Mouse (Mus musculus): Measurements from ENCODE around the gene Mtg2. TPM values are rescaled to one million over a fixed set of nuclear protein-coding genes. Genes with fewer than 3 reads are reported as not detected.

Gene Mtg2
- 10 to 100 TPM; 15.7 to 16.3 TPM for total RNA-seq (2021)
- long read RNA-seq, experiment 1, partial matches to known transcripts, result 2 of 22 reads
- long read RNA-seq, experiment 1, other reads (novel, unspliced or antisense), result 19 of 22 reads
- long read RNA-seq, experiment 2, partial matches to known transcripts, result 2 of 23 reads
- long read RNA-seq, experiment 2, other reads (novel, unspliced or antisense), result 18 of 23 reads

DNA sequence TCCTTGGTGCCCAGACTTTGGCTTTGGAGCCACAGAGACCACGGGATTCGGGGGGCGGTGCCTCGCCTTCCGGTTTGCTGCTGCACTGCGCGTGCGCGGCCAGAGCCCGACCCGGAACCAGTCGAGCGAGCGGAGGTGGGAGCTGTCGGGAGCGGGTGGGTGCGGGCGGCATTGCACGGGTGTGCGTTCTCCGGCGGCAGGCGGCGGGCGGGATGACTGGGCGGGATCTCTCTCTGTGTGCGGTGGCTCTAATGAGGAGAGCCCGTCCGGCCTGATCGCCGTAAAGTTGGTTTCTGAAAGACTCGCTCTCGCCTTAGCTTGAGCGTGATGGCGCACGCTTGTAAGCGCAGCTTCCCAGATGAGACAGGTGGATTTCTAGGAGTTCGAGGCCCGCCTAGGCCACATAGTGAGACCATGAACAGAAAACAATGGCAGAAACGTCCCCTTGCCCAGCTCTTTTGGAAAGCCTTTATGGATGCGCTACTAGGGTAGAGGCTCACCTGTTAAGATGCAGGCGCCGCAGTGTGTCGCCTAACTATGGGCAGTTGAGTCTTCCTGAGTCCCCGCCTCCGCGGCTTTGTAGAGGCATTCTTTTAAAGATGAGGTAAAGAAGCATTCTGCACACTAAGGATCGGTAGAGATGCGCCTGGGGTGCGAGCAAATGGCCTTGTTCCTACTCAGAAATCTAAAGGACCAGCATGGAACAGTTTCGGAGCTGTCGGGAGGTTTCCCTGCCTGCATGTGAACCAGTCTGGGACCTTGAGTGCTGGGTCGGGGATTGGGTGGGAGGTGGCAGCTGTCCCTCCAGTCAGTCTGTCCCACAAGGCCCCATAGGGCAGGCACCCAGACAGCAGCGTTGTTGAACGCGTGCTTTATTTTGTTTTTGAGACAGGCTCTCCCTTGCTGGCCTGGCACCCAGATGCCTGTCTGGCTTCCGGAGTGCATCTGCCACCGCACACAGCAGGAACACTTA, at the start of gene Mtg2:
Gene Mtg2 (plus strand): TSS at position 108 of the 973 bp plus-strand sequence.
- DNase-seq (ENCODE audit: low spot score in 2 of 2), result peak; percentile 96 to 97

DNA sequence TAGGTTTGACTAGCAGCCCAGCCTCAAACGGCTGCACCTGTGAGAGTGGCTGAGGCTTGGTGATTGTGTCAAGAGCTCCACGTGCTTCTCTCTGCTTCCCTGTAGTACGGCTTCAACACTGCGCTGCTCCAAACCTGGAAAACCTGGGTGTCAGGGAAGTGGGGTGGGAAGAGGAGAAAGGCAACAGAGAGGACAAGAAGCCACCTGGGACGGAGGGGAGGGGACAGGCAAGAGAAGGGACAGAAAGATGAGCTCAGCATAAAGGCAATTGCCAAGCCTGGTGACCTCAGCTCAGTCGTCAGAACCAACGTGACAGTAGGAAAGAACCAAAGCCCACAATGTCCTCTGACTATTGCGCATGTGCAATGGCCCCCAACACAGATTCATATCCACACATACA, 49.5 kb upstream of the Mtg2 start:
- no peak for DNase-seq (ENCODE audit: low spot score in 2 of 2)

DNA sequence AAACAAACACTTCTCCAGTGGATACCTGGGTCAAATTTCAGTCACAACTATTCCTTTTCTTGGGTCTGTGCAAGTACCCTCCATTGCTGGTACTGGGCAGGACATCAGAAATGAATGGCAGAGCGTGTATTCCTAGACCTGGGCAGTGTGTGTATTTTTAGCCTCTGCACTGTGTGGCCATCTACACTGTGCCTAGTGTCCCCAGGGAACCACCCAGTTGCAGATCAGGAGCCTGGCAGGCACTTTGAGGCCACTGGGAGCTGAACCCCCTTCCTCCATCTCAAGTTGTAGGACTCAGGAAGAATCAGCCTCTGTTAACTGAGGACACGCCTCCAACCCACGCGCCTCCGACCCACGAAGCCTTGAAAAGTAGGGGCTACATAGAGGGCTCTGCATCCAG, 47.6 kb upstream of the Mtg2 start:
- DNase-seq (ENCODE audit: low spot score in 2 of 2), result no peak

DNA sequence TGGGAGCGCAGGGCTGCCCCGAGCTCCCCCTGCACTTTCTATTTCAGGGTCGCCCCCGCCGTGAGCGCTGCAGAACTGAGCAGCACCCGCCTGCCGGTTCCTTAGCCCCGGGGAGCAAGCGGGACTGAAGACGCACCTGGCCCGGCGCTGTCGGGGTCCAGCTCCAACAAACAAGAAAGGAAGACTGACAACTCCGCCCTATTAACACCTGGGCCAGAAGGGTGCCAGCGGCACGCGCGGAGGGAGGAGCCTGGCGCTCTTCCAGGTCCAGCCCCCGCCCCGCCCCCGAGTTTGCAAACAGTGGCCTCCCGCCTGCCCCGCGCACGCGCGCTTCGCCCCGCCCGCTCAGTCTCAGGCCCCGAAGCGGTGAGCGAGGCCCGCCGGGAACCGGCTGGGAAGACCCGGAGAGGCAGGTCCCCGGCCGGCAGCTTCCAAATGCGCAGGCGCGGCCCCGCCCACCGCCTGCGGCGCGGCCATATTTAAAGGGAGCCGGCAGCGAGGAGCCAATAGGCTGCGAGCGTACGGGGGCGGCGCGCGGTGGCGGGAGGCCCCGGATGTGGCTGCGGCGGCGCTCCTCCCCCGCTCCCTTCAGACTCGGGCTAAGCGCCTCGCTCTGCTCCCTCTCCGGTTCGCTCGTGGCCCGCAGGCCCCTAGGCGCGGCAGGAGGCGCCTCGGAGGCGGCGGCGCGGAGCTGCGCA, 45.8 kb upstream of the Mtg2 start, which contains the start of gene Lsm14b:
Gene Lsm14b (plus strand): TSS at position 587 of the 698 bp plus-strand sequence.
- peak; percentile 98 to 99 for DNase-seq (ENCODE audit: low spot score in 2 of 2)

DNA sequence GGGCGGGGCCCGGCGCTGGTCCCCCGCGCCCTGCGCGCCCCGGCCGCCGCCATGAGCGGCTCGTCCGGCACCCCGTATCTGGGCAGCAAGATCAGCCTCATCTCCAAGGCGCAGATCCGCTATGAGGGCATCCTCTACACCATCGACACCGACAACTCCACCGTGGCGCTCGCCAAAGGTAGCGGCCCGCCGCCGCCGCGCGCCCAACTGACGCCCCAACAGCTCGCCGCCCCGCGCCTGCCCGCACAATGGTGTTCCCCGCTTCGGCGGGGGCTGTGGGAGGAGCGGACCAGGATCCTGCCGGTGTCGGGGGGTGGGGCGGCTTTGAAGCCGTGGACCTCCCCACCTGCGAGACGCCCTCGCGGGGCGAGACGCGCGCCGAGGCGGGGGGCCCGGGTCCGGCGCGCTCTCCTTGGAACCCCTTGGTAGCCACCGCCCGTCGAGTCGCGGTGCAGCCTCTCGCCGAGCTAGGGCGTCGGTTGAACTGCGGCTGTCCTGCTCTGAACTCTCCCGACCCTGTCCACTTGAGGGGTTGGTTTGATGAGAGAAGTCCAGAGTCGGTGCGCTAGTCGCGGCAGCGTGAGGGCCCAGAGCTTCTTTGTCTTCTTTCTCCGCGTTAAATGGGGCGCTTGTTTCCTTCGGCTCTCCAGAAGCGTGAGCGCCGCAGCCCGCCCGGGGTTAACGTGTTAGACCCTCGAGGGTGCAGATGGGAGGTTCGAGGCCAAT, 45.1 kb upstream of the Mtg2 start:
- peak in 1 of 2 experiments; percentile 49 for DNase-seq (ENCODE audit: low spot score in 2 of 2)

DNA sequence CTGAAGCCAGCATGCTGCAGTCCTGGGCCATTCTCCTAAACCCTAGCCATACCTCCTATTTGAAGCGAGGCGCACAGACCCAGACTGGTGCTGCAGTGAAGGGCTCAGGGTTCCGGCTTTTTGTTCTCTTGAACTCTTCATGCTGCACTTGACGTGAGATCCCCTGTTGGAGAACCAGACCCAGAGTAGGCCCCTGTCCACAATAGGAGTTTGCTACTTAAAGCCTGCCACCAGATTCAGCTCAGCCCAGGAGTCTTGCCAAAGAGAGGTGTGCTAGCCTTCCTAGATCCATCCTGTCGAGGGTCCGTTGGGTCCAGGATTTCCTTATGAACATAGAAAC, 44.6 kb upstream of the Mtg2 start:
- no peak for DNase-seq (ENCODE audit: low spot score in 2 of 2)

DNA sequence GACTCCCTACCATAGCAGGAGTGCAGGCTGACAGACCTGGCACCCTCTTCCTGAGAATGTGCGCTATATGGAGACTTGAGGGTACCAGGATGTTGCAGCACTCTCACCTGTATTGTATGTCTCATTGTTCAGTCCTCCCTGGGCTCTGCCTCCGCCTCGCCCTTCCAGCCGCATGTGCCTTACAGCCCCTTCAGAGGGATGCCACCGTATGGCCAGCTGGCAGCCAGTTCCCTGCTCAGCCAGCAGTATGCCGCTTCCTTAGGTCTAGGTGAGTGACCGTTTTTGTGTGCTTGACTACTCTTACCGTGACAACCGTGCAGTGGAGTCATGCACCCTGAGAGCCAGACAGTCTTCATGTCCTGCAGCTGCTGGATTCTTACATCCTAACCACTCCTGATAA, 42.6 kb upstream of the Mtg2 start:
- DNase-seq (ENCODE audit: low spot score in 2 of 2), result no peak

DNA sequence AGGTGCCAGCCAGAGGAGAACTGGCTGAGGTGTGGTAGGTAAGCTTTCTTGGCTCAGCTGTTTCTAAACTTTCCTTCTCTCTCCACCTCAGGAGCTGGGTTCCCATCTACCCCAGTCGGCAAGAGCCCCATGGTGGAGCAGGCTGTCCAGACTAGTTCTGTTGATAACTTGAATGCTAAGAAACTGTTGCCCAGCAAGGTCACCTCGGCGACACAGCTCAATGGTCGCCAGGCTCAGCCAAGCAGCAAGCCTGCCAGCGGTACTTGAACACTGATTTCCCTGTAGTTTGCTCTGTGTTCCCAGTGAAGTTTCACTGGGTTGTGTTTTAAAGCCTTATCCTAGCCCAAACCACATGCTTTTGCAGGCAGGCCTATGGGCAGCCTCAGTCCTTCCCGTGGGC, 39.1 kb upstream of the Mtg2 start:
- no peak for DNase-seq (ENCODE audit: low spot score in 2 of 2)

DNA sequence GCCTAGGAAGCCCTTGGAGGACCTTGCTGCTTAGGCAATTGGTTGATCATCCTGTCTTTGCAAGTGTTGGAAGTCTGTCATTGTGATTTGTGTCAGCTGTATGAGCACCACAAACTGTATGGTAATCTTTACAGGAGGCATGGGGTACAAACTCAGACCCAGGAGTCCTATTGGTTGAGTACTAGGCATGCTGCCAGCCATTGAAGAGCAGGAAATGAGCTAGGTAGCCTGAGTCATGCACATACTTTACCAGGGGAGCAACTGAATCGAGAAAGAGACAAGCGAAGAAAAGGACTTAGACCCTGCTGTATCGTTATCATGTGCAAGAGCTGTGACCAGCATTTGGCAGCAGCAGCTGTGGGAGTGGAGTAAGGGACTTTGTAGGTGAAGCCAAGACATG, 37.5 kb upstream of the Mtg2 start:
- no peak for DNase-seq (ENCODE audit: low spot score in 2 of 2)

DNA sequence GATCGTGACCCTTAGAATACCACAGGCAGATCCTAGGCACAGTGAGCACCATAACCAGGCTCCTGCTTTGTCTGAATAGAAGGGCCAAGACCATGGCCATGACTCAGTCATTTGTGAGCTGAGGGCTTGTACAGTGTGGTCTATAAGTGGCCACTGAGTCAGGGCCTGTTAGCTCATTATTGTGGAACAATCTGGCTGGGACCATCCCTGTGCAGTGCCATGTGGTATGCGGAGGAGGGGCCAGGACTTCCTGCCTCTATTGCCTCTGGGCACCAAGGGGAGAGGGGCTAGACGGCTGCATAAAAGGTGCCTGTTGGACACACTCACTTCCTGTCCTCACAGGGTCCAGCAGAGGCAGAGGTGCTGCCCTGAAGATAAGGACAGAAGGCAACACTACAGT, 36.4 kb upstream of the Mtg2 start:
- no peak for DNase-seq (ENCODE audit: low spot score in 2 of 2)

DNA sequence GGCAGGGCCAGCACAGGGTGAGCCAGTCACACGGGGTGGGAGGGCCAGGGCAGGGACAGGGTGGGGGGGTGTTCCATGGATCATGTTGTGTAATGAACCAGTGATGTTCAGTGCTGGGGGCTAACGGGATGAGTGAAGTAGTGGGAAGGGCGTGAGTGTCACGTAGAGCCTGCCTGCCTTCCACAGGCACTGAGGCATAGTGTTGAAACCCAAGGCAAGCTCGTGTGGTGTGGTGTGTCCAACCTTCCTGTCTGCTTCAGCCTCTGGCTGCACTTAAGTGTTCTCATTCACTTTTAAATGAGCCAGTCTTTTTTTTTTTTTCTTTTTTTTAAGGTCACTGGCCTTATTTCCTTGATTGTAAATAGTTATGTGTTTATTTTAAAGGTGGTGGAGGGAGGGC, 35.6 kb upstream of the Mtg2 start:
- DNase-seq (ENCODE audit: low spot score in 2 of 2), result no peak

DNA sequence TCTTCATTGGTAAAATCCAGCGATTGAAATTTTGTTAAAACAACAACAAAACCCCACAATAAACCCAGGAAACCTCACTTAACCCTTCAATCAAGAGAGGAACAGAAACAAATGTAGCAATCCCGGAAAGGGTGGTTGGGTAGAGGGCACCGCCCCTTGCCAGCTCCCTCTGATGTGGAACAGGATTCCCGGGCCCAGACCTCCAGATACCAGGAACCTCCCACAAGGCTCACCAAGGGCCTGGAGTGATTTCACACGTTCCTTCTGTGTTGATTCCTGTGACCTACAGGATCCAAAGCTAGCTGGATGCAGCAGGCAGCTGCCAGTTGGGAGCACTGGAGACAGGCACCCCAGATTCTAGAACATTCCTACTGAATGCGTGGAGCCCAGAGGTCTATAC, 30.0 kb upstream of the Mtg2 start:
- DNase-seq (ENCODE audit: low spot score in 2 of 2), result no peak

DNA sequence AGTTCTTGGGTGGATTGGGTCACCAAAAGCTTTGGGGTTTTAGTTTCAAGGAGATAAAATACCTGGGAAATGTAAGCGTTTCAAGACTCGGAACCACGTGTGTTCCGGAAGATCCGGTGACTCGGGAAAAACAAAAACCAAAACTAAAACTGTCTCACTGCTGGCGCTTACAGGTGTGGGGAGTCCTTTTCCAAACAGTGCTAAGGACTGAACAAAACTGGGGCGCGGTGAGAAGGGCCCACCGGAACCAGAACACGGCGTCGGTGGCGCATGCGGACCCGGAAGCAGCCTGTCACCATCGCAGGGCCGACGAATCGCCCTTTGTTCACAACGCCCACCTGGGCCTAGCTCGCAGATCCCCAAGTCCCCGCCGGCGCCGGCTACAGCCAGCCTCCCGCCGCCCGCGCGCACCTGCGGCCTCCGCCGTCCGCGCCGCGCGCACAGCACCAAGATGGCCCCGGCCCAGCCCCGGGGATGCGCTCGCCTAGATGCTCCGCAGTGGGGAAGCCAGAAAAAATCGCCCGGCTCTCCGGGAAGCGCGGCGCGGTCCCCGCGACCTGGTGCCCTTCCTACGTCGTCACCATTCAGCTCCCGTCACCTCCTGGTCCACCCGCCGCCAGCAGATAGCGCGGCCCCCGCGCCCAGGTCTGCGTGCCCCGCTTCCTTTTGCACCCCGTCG, 28.7 kb upstream of the Mtg2 start:
- peak in 1 of 2 experiments; percentile 42 for DNase-seq (ENCODE audit: low spot score in 2 of 2)

DNA sequence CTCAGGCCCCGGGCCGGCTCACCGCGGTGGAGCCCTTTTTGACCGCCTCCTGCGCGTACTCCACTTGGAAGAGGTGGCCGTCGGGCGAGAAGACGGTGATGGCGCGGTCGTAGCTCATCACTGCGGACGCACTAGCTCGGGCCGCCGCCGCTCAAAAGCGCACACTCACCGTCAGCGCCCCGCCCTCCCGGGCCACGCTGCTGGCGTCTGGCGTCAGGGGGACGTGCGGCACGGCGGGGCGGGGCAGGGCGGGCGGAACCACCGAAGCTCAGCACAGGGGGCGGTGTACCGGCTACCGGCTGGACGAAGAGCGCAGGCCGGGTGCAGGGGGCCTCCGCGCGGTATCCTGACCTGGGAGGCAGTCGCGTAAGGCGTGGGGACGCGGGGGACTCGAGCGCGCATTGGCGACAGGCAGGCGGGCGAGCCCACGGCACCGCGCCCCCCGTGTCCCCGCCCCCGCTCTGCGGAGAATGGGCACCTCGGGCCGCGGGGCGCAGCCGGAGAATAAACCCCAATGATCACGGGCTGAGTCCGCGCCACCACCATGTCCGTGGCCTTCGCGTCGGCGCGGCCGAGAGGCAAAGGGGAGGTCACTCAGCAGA, 28.0 kb upstream of the Mtg2 start, which contains the start of the genes Psma7 and Ss18l1:
Gene Psma7 (minus strand): TSS at position 178 of the 602 bp plus-strand sequence.
Gene Ss18l1 (plus strand): TSS at position 254 of the 602 bp plus-strand sequence.
- peak; percentile 91 for DNase-seq (ENCODE audit: low spot score in 2 of 2)

DNA sequence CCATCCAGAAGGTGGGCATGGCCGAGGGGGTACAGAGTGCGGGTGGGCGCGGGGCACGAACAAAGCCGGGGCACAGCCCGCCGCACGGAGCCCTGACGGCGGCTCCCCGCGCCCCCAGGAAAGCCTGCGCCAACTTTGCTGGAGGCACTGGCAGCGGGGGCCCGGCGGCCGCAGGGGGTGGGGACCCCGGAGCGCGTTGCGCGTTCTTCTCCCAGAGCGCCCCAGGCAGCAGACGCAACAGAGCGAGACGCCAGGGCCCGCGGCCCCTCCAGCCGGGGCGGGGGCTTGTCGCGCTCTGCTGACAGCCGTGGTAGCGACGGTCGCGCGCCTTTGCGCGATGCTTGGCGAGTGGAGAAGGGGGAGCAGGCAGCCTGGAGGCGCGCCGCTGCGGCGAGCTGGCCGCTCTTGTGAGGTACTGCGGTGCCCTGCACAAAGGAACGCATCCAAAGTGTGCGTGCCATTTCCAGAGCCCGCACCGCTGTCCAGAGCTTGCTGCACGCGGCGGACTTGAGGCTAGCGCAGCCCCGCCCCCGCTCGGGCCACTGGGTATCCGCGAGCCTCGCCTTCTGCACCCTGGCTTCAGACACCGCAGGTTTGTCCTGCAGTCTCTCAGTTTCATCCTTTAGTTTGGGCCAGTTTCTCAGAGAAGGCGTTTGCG, 27.4 kb upstream of the Mtg2 start:
- DNase-seq (ENCODE audit: low spot score in 2 of 2), result peak; percentile 66 to 78

DNA sequence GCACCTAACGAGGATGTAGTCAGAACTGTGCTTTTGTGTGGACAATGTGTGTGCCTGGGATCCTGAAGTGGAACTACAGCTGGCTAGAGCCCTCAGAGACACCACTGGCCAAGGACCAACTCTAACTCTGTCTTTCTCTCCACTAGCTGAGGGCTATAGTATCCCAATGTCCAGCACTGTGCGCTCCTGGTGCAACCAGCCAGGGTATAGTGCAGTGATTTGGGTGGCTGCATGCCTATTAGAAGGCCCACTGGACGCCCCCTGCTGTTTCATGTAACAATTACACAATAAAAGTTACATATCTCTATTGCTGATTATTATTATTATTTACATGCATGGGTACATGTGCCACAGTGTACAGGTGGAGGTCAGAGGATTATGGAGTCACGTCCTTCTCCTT, 25.1 kb upstream of the Mtg2 start:
- DNase-seq (ENCODE audit: low spot score in 2 of 2), result peak in 1 of 2 experiments; percentile 44

DNA sequence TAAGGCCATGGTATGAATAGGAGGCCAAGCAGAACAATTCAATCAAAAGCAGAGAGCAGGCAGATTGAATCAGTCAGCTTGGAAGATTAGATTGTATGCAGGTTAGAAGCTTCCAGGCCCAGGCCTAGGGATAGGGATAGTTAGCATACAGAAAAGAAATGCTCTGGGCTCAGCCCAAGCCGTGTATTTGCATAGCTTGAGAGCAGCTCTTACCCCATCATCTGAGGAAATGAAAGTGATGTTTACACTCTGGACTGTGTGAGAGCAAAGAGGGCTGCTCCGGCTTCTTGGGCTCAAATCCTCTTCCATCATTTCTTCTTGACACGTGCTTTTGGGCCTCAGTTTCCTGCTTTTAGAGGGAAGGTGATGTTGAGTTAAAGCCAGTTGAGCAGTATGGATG, 22.8 kb upstream of the Mtg2 start:
- DNase-seq (ENCODE audit: low spot score in 2 of 2), result no peak

DNA sequence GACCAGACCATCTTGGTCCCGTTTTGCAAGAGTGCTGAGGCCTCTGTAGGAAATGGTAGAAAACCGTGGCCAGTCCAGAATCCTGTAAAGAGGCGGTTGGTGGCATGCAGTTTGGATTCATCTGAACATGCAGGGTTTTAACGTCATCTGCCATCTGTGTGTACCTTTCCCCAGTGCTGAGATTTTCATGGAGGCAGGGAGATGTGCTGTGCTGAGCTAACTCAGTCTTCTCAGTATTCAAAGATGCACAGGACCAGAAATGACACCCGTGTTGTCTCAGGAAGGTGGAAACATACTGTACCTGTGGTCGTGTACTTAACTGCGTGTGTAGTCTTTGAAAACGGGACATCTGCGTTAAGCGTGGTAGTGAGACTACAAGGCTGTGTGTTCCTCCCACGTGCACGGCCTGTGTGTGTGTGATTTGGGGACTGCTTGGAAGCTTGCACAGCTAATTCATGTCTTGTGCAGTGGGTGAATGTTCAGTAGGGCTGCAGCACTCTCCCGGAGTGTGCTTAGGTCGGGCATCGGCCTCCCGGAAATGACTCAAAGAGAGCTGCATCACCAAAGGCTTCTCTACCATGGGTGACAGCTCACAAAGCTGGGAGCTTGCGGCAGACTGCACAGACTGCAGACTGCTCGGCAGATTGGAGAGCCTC, 22.3 kb upstream of the Mtg2 start:
- peak; percentile 44 to 51 for DNase-seq (ENCODE audit: low spot score in 2 of 2)

DNA sequence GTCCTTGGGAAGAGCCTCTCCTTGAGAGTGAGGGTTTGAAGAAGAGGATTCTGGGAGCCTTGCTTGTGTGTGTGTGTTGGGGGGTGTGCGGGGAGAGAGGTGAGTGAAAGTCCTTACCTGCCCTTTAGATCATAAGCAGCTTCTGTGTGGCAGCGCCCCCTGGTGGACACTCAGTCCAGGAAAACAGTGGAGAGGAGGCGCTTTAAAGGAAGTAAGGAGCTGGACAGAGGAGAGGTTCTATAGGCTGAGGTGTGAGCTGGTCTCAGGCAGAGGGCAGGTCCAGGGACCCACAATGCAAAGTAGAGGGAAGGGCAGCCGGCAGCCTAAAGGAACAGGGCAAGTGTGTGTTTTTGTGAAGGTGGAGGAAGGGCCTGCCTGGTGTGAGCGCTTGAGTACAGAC, 19.4 kb upstream of the Mtg2 start:
- DNase-seq (ENCODE audit: low spot score in 2 of 2), result peak; percentile 71 to 84
